Mouse (Mus musculus): ENCODE data around the gene Lrig2.
A peak's percentile ranks its signal among the peaks of the same experiment; 100 is the strongest.

The Lrig2 gene

DNA sequence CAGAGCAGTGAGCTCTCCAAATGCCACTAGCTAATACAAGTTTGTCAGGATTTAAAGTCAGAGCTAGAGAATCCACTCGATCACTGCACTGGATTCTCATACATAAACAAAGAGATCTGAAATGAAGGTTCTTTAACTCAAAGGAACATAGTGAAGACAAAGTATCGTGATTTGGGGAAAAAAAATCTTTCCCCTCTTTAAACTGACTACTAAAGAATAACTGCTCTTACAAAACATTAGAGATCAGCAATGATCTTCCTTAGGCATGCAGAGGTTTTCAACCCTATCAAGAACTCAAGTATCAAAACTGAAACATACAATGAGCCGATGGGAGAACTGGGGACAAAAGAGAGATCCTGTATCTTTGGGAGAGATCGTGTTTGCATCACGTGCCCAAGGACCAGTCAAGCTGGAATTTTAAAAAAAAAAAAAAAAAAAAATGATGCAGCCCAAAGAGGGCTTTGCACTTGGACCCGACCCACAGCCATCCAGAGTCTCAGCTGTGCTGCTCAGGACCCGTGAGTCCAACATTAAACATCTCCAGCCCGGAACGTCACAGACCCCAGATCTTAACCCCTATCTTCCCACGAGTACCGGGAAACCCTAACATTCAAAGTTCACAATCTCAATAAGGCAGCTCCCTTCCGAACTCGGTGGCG lies 818 bp downstream of the Lrig2 start:
- no peak for DNase-seq (ENCODE audit: low spot score in 2 of 2)

DNA sequence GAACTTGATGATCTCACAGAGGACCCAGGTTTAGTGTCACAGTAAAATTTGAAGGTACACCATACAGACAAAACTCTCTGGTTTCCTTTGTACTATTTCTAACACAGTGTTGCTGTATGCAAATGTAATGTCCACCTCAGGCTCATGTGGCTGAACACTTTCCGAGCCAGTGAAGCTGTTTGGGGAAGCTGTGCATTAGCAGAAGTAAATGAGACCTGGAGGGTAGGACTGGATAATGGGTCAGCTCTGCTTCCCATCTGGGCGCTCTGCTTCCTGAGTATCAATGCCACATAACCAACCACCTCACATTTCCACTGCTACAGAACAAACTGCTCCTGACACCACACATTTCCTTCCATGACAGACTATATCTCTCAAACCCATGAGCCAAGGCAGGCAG lies 10.1 kb downstream of the Lrig2 start:
- DNase-seq (ENCODE audit: low spot score in 2 of 2) = no peak

GRCm38 (mm10) chr3:104500881-104501280 lies 10.8 kb downstream of the Lrig2 start:
- no peak for DNase-seq (ENCODE audit: low spot score in 2 of 2)

DNA sequence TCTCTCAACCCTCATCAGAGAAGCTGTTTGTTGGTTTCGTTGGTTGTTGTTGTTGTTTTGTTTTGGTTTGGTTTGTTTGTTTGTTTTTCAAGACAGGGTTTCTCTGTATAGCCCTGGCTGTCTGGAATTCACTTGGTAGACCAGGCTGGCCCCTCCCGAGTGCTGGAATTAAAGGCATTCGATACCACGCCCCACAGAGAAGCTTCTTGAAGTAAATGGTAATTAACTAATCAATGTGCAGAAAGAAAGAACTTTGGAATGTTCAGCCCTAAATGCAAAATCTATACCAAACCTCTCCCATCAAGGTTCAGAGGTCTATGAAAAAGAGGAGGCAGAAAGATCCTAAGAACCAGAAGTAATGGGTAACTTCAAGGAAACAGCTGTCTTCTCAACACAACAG lies 15.5 kb downstream of the Lrig2 start:
- no peak for DNase-seq (ENCODE audit: low spot score in 2 of 2)

DNA sequence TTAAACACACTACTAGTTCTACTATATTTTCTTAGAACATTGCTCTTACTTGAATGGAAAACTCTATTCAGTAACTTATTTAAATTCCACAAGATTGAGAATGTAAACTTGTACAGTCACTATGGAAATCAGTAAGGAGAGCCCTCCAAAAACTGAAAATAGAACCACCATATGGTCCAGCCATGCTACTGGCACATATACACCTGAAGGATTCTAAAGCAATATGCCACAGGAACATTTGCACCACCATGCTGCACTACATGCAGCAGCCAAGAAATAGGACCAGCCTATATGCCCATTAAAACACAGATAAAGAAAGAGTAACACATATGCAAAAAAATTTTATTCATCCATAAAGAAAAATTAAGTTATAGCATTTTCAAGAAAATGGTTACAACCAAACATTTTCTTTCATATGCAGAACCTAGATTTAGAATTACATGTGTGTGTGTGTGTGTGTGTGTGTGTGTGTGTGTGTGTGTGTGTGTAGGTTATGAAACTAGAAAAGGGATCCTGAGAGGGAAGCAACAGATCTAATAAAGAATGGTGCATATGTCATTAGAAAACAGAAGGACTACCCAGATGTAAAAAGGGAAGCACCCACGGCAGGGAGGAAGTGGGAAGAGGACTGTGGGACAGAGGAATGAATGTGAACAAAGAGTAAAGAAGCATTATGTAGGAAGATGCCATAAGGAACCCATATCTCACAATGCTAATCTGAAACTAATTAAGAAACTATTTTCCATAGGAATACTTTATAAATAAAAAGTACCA lies 30.6 kb downstream of the Lrig2 start:
- peak in 1 of 2 experiments; percentile 46 for DNase-seq (ENCODE audit: low spot score in 2 of 2)

DNA sequence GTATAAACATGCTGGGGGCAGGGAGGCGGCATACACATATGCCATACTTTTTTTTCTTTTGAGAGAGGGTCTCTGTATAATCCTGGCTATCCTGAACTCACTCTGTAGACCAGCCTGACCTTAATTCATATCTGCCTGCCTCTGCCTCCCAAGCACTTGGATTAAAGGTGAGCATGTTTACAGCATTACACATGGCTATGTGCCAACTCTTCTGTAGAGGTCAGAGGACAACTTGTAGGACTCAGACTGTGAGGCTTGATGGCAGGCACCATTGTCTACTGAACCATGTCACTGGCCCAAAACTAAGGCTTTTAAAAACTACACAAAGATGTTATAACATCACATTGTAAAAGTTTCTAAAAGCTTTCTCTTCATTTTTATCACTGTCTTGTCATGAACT lies 33.7 kb downstream of the Lrig2 start:
- no peak for DNase-seq (ENCODE audit: low spot score in 2 of 2)

DNA sequence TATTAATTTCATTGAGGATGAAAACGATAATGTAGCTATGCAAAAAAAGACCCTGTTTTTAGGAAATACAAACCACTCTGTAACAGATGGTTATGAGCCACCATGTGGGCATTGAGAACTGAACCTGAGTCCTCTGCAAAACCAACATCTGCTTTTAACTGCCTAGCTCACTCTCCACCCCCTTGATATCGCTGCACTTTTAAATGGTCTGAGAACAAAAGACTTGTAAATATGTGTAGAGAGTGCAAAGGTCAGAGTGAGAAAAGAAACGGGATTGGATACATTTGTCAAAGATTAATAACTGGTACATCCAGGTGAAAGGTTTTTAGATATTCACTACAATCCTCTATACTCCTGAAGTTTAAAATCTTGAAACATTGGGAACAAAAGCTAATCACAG lies 42.3 kb downstream of the Lrig2 start:
- no peak for DNase-seq (ENCODE audit: low spot score in 2 of 2)

DNA sequence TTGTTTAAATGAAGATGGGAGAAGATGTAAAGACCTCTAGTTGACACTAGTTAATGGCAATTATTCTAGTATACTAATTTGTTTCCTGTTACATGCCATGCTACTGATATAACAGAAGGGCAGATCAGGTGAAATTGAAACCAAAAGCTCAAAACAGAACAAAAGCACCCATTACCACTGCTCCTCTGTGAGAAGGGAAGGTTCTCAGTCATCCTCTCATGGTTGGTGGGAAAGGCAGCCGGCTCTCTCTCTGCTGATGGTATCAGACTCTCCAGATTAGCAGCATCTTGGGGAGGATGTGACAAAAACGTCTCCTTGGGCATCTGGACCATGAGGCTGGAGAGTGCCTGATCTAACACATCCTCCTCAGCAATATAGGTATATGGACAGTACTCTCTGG lies 50.5 kb downstream of the Lrig2 start:
- DNase-seq (ENCODE audit: low spot score in 2 of 2) = no peak

DNA sequence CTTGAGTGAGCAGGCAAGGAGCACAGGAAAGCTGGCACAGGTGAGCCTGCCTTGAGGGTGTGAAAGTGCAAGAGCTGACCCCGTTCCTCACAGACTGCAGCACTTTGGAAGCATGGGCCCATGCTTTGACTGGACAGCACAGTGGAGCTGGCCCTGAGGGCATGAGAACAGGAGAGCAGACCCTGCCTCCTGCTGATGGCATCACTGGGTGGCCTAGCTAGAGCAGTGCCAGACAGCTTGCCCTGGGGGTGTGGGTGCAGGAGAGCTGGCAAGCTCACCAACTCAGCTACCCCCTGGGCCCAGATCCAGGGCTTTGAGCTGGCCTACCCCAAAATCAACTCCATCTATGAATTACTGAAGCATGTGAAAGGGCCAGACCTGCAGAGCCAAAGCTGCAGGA lies 53.1 kb downstream of the Lrig2 start:
- DNase-seq (ENCODE audit: low spot score in 2 of 2) = no peak

DNA sequence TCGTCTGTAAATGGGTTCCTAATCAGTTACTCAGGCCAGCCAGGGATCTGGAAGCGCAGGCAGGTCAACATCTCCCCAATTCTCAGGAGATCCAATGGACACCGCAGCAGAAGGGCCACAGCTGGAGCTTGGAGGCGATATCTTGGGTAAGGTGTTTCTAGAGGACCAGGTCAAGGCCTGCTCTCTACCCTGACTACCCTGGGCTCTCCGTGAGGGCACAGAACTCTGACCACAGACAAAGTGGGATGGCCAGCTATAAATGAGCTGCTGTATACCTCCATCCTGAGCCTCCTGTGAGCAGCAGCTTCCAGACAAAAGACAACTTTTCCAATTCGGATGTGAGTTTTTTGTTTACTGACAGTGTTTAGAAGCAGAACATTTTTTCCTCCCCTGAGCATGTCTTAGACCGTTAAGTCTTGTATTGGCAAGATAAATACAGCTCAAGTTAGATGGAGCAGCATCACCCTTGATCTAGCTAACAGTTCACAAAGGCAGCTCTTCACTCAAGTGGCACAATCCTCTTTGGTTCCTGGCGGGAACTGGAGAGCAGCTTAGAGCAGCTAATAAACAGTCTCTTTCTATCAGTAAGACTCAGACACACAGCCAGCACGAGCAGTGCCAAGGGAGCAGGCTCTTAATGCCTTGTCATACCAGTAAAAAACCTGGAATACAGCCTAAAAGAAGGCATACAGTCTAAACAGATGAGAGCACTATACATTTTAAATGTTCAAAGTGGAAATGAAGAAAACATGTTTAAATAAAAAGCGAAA lies 56.0 kb downstream of the Lrig2 start:
- DNase-seq (ENCODE audit: low spot score in 2 of 2) = no peak

DNA sequence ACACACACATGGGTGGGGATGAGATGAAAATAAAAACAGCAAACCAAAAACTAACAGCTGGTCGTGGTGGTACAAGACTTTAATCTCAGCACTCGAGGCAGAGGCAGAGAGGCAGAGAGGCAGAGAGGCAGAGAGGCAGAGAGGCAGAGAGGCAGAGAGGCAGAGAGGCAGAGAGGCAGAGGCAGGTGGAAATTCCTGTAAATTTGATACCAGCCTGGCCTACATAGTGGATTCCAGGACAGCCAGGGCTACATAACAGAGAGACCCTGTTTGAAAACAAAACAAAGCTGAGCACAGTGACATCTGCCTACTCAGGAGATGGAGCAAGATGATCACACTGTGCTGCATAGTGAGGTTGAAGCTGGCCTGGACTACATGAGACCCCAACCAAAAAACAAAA lies 64.5 kb downstream of the Lrig2 start:
- no peak for DNase-seq (ENCODE audit: low spot score in 2 of 2)

DNA sequence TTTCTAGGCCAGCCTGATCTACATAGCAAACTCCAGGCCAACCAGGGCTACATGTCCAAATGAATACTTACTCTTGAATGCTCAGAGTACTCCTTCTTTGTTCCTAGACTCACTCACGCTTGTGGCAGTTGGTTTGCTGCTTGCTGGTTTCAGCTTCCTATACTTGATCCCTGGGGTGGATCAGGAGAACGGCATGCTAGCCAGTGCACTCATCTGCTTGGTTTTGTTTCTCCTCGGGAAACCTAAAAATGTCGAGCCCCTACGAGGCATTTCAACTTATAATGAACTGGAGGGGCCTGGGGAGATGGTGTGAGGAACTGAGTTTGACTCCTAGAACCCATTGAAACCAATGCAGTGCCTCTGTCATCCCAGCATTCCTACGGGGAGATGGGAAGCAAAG lies 65.0 kb downstream of the Lrig2 start:
- DNase-seq (ENCODE audit: low spot score in 2 of 2) = no peak

DNA sequence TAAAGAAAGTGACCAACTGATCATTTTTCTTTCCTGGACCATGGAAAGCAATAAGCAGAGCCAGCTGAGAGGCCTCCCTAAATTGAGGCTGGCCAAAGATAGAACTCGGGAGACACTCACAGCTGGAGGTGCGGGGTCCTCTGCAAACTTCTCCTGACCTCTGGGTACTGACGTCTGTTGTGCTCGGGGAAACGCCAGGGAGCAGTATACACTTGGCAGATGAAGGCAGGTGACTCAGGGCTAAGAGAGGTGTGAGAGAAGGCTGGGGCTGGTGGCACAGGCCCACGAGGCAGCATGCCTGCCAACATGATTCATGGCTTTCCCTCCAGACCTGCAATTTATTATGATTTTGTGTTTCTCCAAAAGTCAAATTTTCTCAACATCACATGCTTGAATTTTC lies 66.1 kb downstream of the Lrig2 start:
- peak in 1 of 2 experiments; percentile 51 for DNase-seq (ENCODE audit: low spot score in 2 of 2)

- no peak for DNase-seq (ENCODE audit: low spot score in 2 of 2)
These were observed 66.7 kb downstream of the Lrig2 start for GRCm38 (mm10) chr3:104444946-104445460.

DNA sequence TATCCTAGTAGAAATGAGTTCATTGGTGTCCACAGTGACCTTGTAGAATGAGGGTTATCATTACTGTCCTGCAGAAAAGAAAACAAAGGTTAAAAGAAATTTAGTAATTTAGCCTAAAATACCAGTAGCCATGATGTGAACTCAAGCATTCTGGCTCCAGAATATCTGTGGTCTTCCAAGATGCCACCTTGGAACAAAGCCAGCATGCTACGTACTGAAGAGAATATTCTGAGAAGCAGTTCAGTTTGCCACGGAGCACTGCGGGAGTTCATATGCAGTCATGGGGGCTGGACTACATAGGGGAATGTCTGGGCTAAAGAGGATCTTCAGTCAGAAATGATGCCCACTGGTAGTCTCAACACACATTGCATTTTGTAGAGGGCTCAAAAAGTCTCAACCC lies 67.6 kb downstream of the Lrig2 start:
- no peak for DNase-seq (ENCODE audit: low spot score in 2 of 2)

GRCm38 (mm10) chr3:104442357-104442756 lies 69.4 kb downstream of the Lrig2 start:
- no peak for DNase-seq (ENCODE audit: low spot score in 2 of 2)

DNA sequence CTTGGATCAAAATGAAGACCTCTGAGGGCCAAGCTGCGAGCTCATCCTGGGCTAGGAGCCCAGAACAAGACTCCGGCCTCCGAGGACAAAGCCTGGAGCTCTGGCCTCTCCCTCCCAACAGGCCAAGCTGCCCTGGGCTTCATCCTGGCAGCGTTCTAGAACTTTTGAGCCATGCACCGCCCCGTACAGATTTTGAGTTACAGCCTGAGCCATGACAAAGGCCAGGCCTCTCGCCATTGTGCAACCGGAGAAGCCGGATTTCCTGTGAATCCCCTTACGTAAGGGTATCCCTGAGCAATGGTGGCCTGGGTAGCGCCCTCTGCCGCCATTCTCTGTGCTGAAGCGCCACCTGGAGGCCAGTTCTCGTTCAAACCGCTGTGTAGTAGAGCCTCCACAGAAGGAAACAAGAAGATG lies 69.8 kb downstream of the Lrig2 start:
- DNase-seq (ENCODE audit: low spot score in 2 of 2) = peak; percentile 79 to 96

GRCm38 (mm10) chr3:104441435-104441834 lies 70.3 kb downstream of the Lrig2 start:
- DNase-seq (ENCODE audit: low spot score in 2 of 2) = no peak

GRCm38 (mm10) chr3:104438777-104439176 lies 72.9 kb downstream of the Lrig2 start:
- DNase-seq (ENCODE audit: low spot score in 2 of 2) = no peak

DNA sequence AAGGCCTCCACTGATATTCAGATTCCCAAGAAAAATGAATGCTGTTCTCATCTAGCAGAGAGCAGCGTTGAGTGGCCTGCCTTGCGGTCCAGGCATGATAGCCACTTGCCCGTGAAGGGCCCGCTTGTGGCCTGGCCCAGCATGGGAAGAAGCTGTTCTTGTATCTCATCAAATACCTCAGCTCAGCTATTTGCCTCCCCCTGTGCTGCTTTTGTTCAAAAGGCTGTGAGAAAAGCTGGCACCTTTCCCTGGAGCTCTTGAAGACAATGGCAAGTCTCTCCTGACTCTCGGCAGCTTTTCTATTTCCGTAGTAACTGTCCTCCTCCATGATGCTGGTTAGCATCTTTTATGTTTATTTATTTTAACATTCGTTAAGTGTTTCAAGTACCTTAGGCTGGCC lies 74.1 kb downstream of the Lrig2 start:
- DNase-seq (ENCODE audit: low spot score in 2 of 2) = no peak

- no peak for DNase-seq (ENCODE audit: low spot score in 2 of 2)
These were observed 75.8 kb downstream of the Lrig2 start for GRCm38 (mm10) chr3:104435947-104436346.

- no peak for DNase-seq (ENCODE audit: low spot score in 2 of 2)
These were observed 77.4 kb downstream of the Lrig2 start for GRCm38 (mm10) chr3:104434246-104434696.
